Mouse (Mus musculus): ENCODE measurements around the gene Fgfbp3. TPM values are rescaled to one million over a fixed set of nuclear protein-coding genes. Genes with fewer than 3 reads are reported as not detected.

Gene Fgfbp3
- total and polyA plus RNA-seq, 2 experiments from 2014 or later = 40.0 to 44.8 TPM

DNA sequence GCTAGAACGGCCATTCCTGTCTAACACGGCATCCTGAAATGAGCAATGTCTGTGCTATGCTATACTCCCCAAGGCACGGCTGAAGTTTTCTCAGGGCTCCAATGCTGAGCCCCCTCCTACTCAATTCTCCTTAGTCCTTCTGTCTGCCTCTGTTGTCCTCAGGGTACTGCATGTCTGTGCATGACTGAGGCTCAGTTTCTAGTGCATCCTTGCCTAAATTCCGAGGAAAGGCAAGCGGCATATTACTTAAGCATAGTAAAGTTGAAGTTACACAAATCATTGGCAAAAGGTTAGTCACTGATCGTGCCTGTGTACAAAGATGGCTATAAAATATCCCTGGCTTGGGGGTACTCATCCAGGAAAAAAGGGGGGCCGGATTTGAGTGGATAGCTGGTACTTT, 6.4 kb downstream of the Fgfbp3 start:
- Histone ChIP-seq H3K4me3 (ENCODE audit: low read depth, low read length) (no peak overlapping the region), H3K9me3 (ENCODE audit: low read length) (no peaks in the 10 kb centered on the region), H3K27me3 (ENCODE audit: insufficient read depth, low read length) (no peaks in the 10 kb centered on the region), H3K4me2 (ENCODE audit: low read depth) (no peak overlapping the region), H3K9ac (no peak overlapping the region), H3K27ac (ENCODE audit: low read depth, low read length) (no peak overlapping the region), H3K36me3 (ENCODE audit: insufficient read depth) (no peaks in the 10 kb centered on the region), H3K4me1 (ENCODE audit: insufficient read depth) (no peaks in the 10 kb centered on the region)
- no peak for DNase-seq
- TF ChIP-seq CTCF (IDR thresholded peaks at IDR 0.05; ENCODE audit: low read depth) = no peak
- no peak for ATAC-seq
- 86% methylated on average over 7 of the region's 7 CpGs for WGBS

DNA sequence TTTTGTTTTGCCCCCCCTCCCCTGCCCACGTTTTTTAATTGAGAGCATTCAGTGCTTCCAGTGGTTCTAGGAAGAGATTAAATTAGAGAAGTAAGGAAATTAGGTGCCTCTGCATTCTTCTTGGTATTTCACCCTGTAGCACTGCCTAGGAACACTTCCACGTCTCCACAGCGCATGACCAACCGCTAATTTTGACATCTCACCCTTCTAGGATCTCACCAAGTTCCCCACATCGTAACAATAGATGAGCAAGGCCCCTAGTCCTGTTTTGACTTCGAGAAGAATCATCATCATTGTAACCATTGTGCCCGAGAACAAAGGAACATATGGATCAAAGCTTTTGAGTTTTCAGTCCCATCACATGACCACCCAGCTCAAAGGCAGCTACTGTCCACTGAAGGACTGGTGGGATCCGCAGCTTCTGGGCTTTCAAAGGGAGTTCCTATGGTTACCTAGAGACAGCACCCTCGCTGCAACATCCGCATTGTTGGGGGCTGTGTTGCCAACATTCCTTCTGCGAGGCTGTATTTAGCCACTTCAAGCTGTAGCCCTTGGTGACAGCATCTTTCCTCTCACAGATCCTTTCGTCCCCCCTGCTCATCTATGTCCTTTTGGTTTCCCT, 8.9 kb downstream of the Fgfbp3 start:
- no peaks in the 10 kb centered on the region for H3K9me3 ChIP-seq (ENCODE audit: low read length)
- peak overlapping the region; percentile 54 for H3K27ac ChIP-seq (ENCODE audit: low read depth, low read length)
- no peak overlapping the region for H3K4me2 ChIP-seq (ENCODE audit: low read depth)
- no peak for TF ChIP-seq CTCF (IDR thresholded peaks at IDR 0.05; ENCODE audit: low read depth)
- ATAC-seq = peak; percentile 94
- no peaks in the 10 kb centered on the region for H3K36me3 ChIP-seq (ENCODE audit: insufficient read depth)
- DNase-seq = peak; percentile 78
- 16% methylated on average over 12 of the region's 12 CpGs for WGBS
- H3K9ac ChIP-seq = no peak overlapping the region
- H3K27me3 ChIP-seq (ENCODE audit: insufficient read depth, low read length) = no peaks in the 10 kb centered on the region
- no peak overlapping the region for H3K4me3 ChIP-seq (ENCODE audit: low read depth, low read length)
- no peaks in the 10 kb centered on the region for H3K4me1 ChIP-seq (ENCODE audit: insufficient read depth)

DNA sequence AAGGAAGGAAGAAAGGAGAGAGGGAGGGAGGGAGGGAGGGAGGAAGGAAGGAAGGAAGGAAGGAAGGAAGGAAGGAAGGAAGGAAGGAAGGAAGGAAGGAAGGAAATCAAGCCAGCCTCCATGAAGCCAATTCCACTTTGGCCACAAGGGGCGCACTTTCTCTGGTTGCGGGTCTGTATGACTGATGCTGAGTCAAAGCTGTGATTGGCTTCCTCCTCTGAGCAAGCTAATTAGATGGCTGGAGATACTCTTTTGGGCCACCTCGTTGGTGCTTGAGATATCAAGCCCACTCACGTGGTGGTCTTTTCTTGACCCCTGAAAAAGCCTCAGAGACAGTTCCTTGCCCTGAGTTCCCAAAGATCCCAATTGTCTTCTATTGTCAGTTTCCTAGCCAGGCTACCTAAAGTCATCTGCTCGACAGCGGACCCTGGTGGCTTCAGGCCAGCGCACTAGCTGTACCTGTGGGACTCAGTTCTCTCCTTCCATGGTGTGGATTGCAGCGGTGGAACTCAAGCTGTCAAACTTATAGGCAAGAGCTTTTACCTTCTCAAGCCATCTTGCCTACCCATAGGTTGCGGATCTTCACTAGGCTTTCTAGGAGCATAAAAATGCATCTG, 9.6 kb downstream of the Fgfbp3 start:
- no peaks in the 10 kb centered on the region for H3K36me3 ChIP-seq (ENCODE audit: insufficient read depth)
- TF ChIP-seq CTCF (IDR thresholded peaks at IDR 0.05; ENCODE audit: low read depth) = peak; percentile 74
- no peaks in the 10 kb centered on the region for H3K4me1 ChIP-seq (ENCODE audit: insufficient read depth)
- DNase-seq (peak; percentile 72), ATAC-seq (peak; percentile 38; the same call in 1 of the 2 replicates)
- H3K9me3 ChIP-seq (ENCODE audit: low read length) = no peaks in the 10 kb centered on the region
- H3K4me2 ChIP-seq (ENCODE audit: low read depth) = no peak overlapping the region
- no peaks in the 10 kb centered on the region for H3K27me3 ChIP-seq (ENCODE audit: insufficient read depth, low read length)
- no peak overlapping the region for H3K9ac ChIP-seq
- WGBS = 26% methylated on average over 9 of the region's 9 CpGs
- H3K4me3 ChIP-seq (ENCODE audit: low read depth, low read length) = no peak overlapping the region
- no peak overlapping the region; the same call in 1 of the 2 replicates for H3K27ac ChIP-seq (ENCODE audit: low read depth, low read length)

DNA sequence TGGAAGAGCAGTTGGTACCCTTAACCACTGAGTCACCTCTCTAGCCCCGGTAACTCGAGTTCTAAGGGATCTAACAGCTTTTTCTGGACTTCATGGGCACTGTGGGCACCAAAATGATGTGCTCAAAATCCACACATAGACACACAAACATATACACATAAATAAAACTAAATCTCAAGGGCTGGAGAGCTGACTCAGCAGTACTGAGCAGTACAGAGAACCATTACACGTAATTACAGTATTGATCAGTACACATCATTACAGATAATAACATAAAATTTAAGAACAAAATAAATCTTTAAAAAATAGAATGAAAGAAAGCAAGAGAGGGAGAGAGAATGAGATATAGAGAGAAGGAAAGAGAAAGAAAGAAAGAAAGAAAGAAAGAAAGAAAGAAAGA, 10.3 kb downstream of the Fgfbp3 start:
- no peak for ATAC-seq
- no peak overlapping the region for H3K4me2 ChIP-seq (ENCODE audit: low read depth)

DNA sequence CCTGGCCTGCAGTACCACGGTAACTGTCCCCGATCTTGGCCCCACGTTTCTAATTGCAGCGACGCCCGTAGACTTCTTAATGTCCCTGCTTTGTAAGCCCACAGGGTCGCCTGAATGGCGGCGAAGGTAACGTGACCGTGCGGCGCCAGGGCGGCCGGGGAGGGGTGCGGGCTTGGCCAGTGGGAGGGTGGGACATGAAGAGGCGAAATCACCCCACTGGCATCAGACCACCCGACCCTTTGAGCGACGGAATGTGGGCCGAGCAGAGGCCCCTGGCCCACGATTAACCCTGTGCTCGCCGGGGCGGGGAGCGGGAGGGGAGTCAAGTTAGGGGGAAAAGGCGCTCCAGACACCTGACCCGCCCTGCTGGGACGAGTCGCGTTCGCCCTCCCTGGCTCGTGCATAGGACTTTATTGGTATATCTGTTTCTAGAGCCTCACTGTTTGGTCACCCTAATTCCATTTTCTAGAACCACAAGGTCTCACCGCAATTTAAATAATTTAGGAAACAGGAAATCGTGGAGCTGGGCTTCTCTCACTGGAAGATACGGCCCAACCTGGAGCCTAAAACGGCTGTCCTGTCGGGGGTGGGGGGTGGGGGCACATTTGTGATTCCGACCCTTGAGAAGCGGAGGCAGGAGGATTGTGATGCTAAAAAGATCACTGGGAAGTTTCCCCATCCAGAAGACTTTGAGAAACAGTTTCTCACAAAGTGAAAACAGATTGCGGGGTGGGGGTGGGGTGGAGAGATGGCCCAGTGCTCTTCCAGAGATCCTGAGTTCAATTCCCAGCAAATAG, 15.0 kb downstream of the Fgfbp3 start:
- Histone ChIP-seq H3K4me3 (ENCODE audit: low read depth, low read length) (peak overlapping the region; percentile 63), H3K4me1 (ENCODE audit: insufficient read depth) (no peaks in the 10 kb centered on the region), H3K36me3 (ENCODE audit: insufficient read depth) (no peaks in the 10 kb centered on the region), H3K27me3 (ENCODE audit: insufficient read depth, low read length) (no peaks in the 10 kb centered on the region), H3K9me3 (ENCODE audit: low read length) (no peaks in the 10 kb centered on the region), H3K27ac (ENCODE audit: low read depth, low read length) (peak overlapping the region; percentile 82), H3K9ac (peak overlapping the region; percentile 83), H3K4me2 (ENCODE audit: low read depth) (peak overlapping the region; percentile 84)
- WGBS = 1% methylated on average over 41 of the region's 41 CpGs
- DNase-seq (peak; percentile 82), ATAC-seq (peak; percentile 93)
- 0 out of 2 replicates have a peak, but pooled peaks have one; percentile 8 for TF ChIP-seq CTCF (IDR thresholded peaks at IDR 0.05; ENCODE audit: low read depth)

More for the DNA sequence above, 10.3 kb downstream of the Fgfbp3 start:
- Histone ChIP-seq H3K27me3 (ENCODE audit: insufficient read depth, low read length) (no peaks in the 10 kb centered on the region), H3K9ac (no peak overlapping the region), H3K4me3 (ENCODE audit: low read depth, low read length) (no peak overlapping the region), H3K9me3 (ENCODE audit: low read length) (no peaks in the 10 kb centered on the region), H3K4me1 (ENCODE audit: insufficient read depth) (no peaks in the 10 kb centered on the region), H3K27ac (ENCODE audit: low read depth, low read length) (no peak overlapping the region), H3K36me3 (ENCODE audit: insufficient read depth) (no peaks in the 10 kb centered on the region)
- no peak for DNase-seq
- WGBS = 79% methylated on average over 3 of the region's 3 CpGs
- no peak for TF ChIP-seq CTCF (IDR thresholded peaks at IDR 0.05; ENCODE audit: low read depth)

DNA sequence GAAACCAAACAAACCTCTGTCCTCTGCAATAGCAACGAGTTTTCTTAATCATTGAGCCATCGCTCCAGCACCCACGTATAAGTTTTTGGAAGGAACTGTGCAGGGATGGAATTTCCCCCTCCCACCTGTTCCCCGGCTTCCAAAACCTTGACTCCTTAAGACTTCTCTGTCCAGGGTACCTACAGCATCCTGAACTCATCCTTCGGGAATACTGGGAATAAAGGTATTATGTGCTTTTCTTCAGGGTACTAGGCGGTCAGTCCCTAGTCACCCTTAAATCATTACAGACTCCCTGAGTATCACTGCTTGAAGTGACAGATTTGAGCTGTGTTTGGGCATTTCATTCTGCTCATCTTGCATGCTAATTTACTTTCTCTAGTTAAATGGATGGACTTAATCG, 16.0 kb downstream of the Fgfbp3 start:
- no peaks in the 10 kb centered on the region for H3K9me3 ChIP-seq (ENCODE audit: low read length)
- no peaks in the 10 kb centered on the region for H3K27me3 ChIP-seq (ENCODE audit: insufficient read depth, low read length)
- no peaks in the 10 kb centered on the region for H3K4me1 ChIP-seq (ENCODE audit: insufficient read depth)
- peak overlapping the region; percentile 63 for H3K4me3 ChIP-seq (ENCODE audit: low read depth, low read length)
- no peaks in the 10 kb centered on the region for H3K36me3 ChIP-seq (ENCODE audit: insufficient read depth)
- H3K9ac ChIP-seq = peak overlapping the region; percentile 83; the same call in 1 of the 2 replicates
- H3K4me2 ChIP-seq (ENCODE audit: low read depth) = peak overlapping the region; percentile 84
- DNase-seq (peak; percentile 30), ATAC-seq (no peak)
- WGBS = 21% methylated on average over 7 of the region's 7 CpGs
- H3K27ac ChIP-seq (ENCODE audit: low read depth, low read length) = no peak overlapping the region
- no peak for TF ChIP-seq CTCF (IDR thresholded peaks at IDR 0.05; ENCODE audit: low read depth)

DNA sequence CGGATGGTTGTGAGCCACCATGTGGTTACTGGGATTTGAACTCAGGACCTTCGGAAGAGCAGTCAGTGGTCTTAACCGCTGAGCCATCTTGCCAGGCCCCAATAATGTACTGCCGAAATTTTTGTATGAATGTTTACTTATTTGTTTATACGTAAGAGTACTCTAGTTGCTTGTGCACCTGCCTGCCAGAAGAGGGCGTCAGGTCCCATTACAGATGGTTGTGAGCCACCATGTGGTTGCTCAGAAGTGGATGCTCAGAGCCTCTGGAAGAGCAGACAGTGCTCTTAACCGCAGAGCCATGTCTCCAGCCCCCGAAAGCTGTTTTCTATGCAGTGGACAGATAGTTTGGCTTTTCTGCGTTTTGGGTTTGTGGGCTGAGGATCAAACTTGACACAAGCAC, 21.6 kb downstream of the Fgfbp3 start:
- Histone ChIP-seq H3K9me3 (ENCODE audit: low read length) (no peaks in the 10 kb centered on the region), H3K36me3 (ENCODE audit: insufficient read depth) (peaks cover 13% of the 10 kb centered on the region), H3K9ac (no peak overlapping the region), H3K4me1 (ENCODE audit: insufficient read depth) (no peaks in the 10 kb centered on the region), H3K4me2 (ENCODE audit: low read depth) (no peak overlapping the region), H3K27ac (ENCODE audit: low read depth, low read length) (no peak overlapping the region), H3K27me3 (ENCODE audit: insufficient read depth, low read length) (no peaks in the 10 kb centered on the region), H3K4me3 (ENCODE audit: low read depth, low read length) (no peak overlapping the region)
- peak; percentile 70 for ATAC-seq
- peak; percentile 66 for DNase-seq
- TF ChIP-seq CTCF (IDR thresholded peaks at IDR 0.05; ENCODE audit: low read depth) = peak; percentile 78
- WGBS = 45% methylated on average over 9 of the region's 9 CpGs
